ENCODE assay signal across 1 mouse cellular context in the genomic region with DNA sequence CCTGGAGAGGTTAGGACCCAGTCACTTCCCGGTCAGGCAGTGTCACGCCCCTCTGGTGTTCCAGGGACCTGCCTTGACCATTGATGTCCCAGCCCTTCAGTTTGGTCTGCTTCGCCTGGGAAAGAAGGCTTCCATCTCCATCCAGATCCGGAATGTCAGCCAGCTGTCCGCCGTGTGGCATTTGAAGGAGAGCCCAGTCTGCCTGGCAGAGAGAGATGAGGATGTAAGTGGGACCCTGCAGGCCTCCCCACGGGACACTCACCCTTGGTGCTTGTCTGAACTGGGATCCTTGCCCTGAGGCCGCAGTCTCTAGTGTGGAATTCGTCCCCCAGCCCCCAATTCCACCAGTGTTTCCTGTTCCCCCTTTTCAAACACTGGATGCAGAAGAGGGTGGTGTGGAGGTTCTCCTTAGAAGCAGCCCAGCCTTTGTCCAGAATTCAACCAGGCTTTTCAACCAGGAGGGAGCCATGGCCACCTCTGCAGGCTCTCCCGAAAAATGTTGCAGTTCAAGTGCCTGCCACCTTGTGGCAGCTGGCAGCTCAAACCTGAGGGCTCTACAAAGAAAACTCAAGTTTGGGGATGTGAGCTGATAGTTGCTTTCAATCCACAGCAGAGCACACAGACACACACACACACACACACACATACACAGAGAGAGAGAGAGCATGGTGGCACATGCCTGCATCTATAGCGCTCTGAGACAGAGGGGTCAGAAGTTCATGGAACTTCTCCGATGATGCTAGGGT.
TF ChIP-seq lines count a peak whose summit lies in the region.

No protein-coding gene starts in this region.

TF ChIP-seq in MEL, 35 proteins besides CTCF, POLR2A, EP300 and RAD21 (continued from another document):
- no peak for TF ChIP-seq MEF2A (IDR thresholded peaks at IDR 0.05; ENCODE audit: extremely low read depth, insufficient replicate concordance, low read depth, low read length, poor library complexity, severe bottlenecking)
